Mouse (Mus musculus) cerebellum, postnatal 36 days (tissue): ENCODE data around the gene Snph.

Source experiments
- DNase-seq, 2 experiments: peaks; one replicate each; pipeline ENCODE4 v3.0.0; 2021 to 2022; ENCODE audit warnings: mixed read lengths in 2 of 2

Gene Snph

GRCm38 (mm10) chr2:151598068-151598467 is 34.3 kb downstream of the Snph start:
- DNase-seq: no peak

- DNase-seq: no peak
Observed at GRCm38 (mm10) chr2:151587306-151587705, 45.1 kb downstream of the Snph start.

- DNase-seq: no peak
Observed at GRCm38 (mm10) chr2:151586807-151587206, 45.6 kb downstream of the Snph start.

GRCm38 (mm10) chr2:151585934-151586333 is 46.5 kb downstream of the Snph start:
- no peak for DNase-seq

GRCm38 (mm10) chr2:151580945-151581344 is 51.4 kb downstream of the Snph start:
- no peak for DNase-seq

- DNase-seq: no peak
Observed at GRCm38 (mm10) chr2:151579183-151579582, 53.2 kb downstream of the Snph start.

GRCm38 (mm10) chr2:151575699-151576389 is 56.5 kb downstream of the Snph start:
- DNase-seq: peak; percentile 92 to 94

- peak; percentile 42 to 68 for DNase-seq
Observed at GRCm38 (mm10) chr2:151575119-151575698, 57.2 kb downstream of the Snph start.

- no peak for DNase-seq
Observed at GRCm38 (mm10) chr2:151574607-151575006, 57.8 kb downstream of the Snph start.

- DNase-seq: no peak
Observed at GRCm38 (mm10) chr2:151573667-151574066, 58.7 kb downstream of the Snph start.

- DNase-seq: no peak
Observed at GRCm38 (mm10) chr2:151571873-151572700, 60.3 kb downstream of the Snph start, which contains the start of gene Sdcbp2. TSS of gene Sdcbp2 (plus strand) at chr2:151572622.

- no peak for DNase-seq
Observed at GRCm38 (mm10) chr2:151569452-151569851, 62.9 kb downstream of the Snph start.

GRCm38 (mm10) chr2:151566856-151567255 is 65.5 kb downstream of the Snph start:
- DNase-seq: no peak

GRCm38 (mm10) chr2:151564986-151565385 is 67.4 kb downstream of the Snph start:
- no peak for DNase-seq

GRCm38 (mm10) chr2:151564006-151564405 is 68.4 kb downstream of the Snph start:
- no peak for DNase-seq

- DNase-seq: no peak
Observed at GRCm38 (mm10) chr2:151562930-151563921, 69.2 kb downstream of the Snph start.

- no peak for DNase-seq
Observed at GRCm38 (mm10) chr2:151549615-151550121, 82.7 kb downstream of the Snph start.

- DNase-seq: no peak
Observed at GRCm38 (mm10) chr2:151546571-151546970, 85.8 kb downstream of the Snph start.

- no peak for DNase-seq
Observed at GRCm38 (mm10) chr2:151544673-151545072, 87.7 kb downstream of the Snph start.

- peak; percentile 25 to 27 for DNase-seq
Observed at GRCm38 (mm10) chr2:151543063-151543895, 89.1 kb downstream of the Snph start.
